Mouse (Mus musculus): Measurements from ENCODE around the gene Il6.

DNA sequence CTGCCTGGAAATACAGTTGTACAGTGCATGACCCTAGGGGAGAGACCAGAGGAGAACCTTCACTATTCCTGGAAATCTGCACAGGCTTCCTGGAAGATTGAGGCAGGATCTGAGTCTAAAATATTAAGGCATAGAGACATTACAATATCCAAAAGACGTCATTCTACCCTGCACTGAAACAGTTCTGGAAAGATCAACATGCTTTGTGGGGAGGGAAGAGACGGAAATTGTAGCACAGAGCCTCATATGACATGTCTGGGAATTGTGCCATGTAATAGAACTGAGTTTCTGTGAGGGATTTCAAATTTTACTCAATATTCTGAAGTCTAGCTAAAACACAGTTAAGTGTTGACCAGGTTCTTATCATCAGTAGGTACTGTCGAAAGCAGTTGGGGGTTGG is 12.0 kb upstream of the Il6 start:
- no peak for TF ChIP-seq CTCF (IDR thresholded peaks at IDR 0.05)
- no peak for TF ChIP-seq EP300 (IDR thresholded peaks at IDR 0.05)
